Mouse (Mus musculus) retina, postnatal 1 day (tissue): ENCODE measurements around the gene Elobl.

Experiments used
- DNase-seq: peaks from one replicate; pipeline ENCODE4 v3.0.0-alpha.2; 2012

Gene Elobl

GRCm38 (mm10) chr11:88986616-88987015 is 19.9 kb upstream of the Elobl start:
- DNase-seq: no peak

- DNase-seq: no peak
Observed at GRCm38 (mm10) chr11:88981337-88981736, 14.6 kb upstream of the Elobl start.

- no peak for DNase-seq
Observed at GRCm38 (mm10) chr11:88977188-88977587, 10.5 kb upstream of the Elobl start.

GRCm38 (mm10) chr11:88976320-88976719 is 9.6 kb upstream of the Elobl start:
- DNase-seq: no peak

GRCm38 (mm10) chr11:88973776-88974701 is 7.3 kb upstream of the Elobl start:
- peak; percentile 97 for DNase-seq

- DNase-seq: peak; percentile 37
Observed at GRCm38 (mm10) chr11:88970202-88970732, 3.5 kb upstream of the Elobl start, which contains the start of gene Coil. Gene Coil, plus strand, starts transcription at chr11:88970252.

GRCm38 (mm10) chr11:88958851-88959250 is 7.9 kb downstream of the Elobl start:
- DNase-seq: no peak

- peak; percentile 97 for DNase-seq
Observed at GRCm38 (mm10) chr11:88955217-88955969, 11.3 kb downstream of the Elobl start, which contains the start of gene Scpep1. Gene Scpep1, minus strand, starts transcription at chr11:88955465.

GRCm38 (mm10) chr11:88954803-88955202 is 11.9 kb downstream of the Elobl start:
- DNase-seq: peak; percentile 60

- DNase-seq: no peak
Observed at GRCm38 (mm10) chr11:88953582-88953981, 13.1 kb downstream of the Elobl start.

GRCm38 (mm10) chr11:88952117-88952516 is 14.6 kb downstream of the Elobl start:
- DNase-seq: no peak

- DNase-seq: no peak
Observed at GRCm38 (mm10) chr11:88951576-88951975, 15.2 kb downstream of the Elobl start.

GRCm38 (mm10) chr11:88950640-88951250 is 16.0 kb downstream of the Elobl start:
- DNase-seq: no peak

- no peak for DNase-seq
Observed at GRCm38 (mm10) chr11:88949802-88950639, 16.7 kb downstream of the Elobl start.

GRCm38 (mm10) chr11:88948896-88949295 is 17.8 kb downstream of the Elobl start:
- no peak for DNase-seq

- DNase-seq: peak; percentile 30
Observed at GRCm38 (mm10) chr11:88945971-88946585, 20.7 kb downstream of the Elobl start.

- DNase-seq: no peak
Observed at GRCm38 (mm10) chr11:88941489-88941888, 25.2 kb downstream of the Elobl start.

GRCm38 (mm10) chr11:88939634-88940033 is 27.1 kb downstream of the Elobl start:
- DNase-seq: no peak

GRCm38 (mm10) chr11:88938770-88939169 is 28.0 kb downstream of the Elobl start:
- DNase-seq: no peak

- no peak for DNase-seq
Observed at GRCm38 (mm10) chr11:88937886-88938285, 28.8 kb downstream of the Elobl start.
